Mouse (Mus musculus) retina, adult 2 months (tissue): ENCODE data around the gene Nsmce1.
A peak's percentile ranks its signal among the peaks of the same experiment; 100 is the strongest.

Experiments used
- DNase-seq: peaks from one replicate; pipeline ENCODE4 v3.0.0-alpha.2; 2012; ENCODE audit warnings: low read depth, low spot score

The Nsmce1 gene

GRCm38 (mm10) chr7:125489636-125490035 is 1.8 kb downstream of the Nsmce1 start:
- no peak for DNase-seq

GRCm38 (mm10) chr7:125488706-125489105 is 2.7 kb downstream of the Nsmce1 start:
- DNase-seq, result no peak

GRCm38 (mm10) chr7:125487126-125487525 is 4.3 kb downstream of the Nsmce1 start:
- DNase-seq, result no peak

GRCm38 (mm10) chr7:125486121-125486630 is 5.2 kb downstream of the Nsmce1 start:
- no peak for DNase-seq

GRCm38 (mm10) chr7:125484791-125485190 is 6.6 kb downstream of the Nsmce1 start:
- DNase-seq, result no peak

- no peak for DNase-seq
Observed at GRCm38 (mm10) chr7:125482886-125483285, 8.5 kb downstream of the Nsmce1 start.

GRCm38 (mm10) chr7:125482339-125482738 is 9.1 kb downstream of the Nsmce1 start:
- no peak for DNase-seq

GRCm38 (mm10) chr7:125480518-125480917 is 10.9 kb downstream of the Nsmce1 start:
- DNase-seq, result no peak

GRCm38 (mm10) chr7:125478391-125478984 is 12.9 kb downstream of the Nsmce1 start:
- no peak for DNase-seq

- no peak for DNase-seq
Observed at GRCm38 (mm10) chr7:125475601-125476251, 15.7 kb downstream of the Nsmce1 start.

- no peak for DNase-seq
Observed at GRCm38 (mm10) chr7:125474535-125474934, 16.9 kb downstream of the Nsmce1 start.

- DNase-seq, result peak; percentile 45
Observed at GRCm38 (mm10) chr7:125471991-125472741, 19.2 kb downstream of the Nsmce1 start.

GRCm38 (mm10) chr7:125470901-125471300 is 20.5 kb downstream of the Nsmce1 start:
- no peak for DNase-seq

GRCm38 (mm10) chr7:125469937-125470336 is 21.5 kb downstream of the Nsmce1 start:
- peak; percentile 45 for DNase-seq

- no peak for DNase-seq
Observed at GRCm38 (mm10) chr7:125462200-125462599, 29.2 kb downstream of the Nsmce1 start.

- no peak for DNase-seq
Observed at GRCm38 (mm10) chr7:125453671-125454070, 37.7 kb downstream of the Nsmce1 start.

- no peak for DNase-seq
Observed at GRCm38 (mm10) chr7:125451078-125451477, 40.3 kb downstream of the Nsmce1 start.

GRCm38 (mm10) chr7:125450678-125451077 is 40.7 kb downstream of the Nsmce1 start:
- DNase-seq, result no peak

- peak; percentile 87 for DNase-seq
Observed at GRCm38 (mm10) chr7:125444464-125445401, 46.7 kb downstream of the Nsmce1 start, which contains the start of gene Kdm8. Kdm8 (plus strand) TSS chr7:125444676.

- DNase-seq, result no peak
Observed at GRCm38 (mm10) chr7:125444076-125444463, 47.3 kb downstream of the Nsmce1 start.

- no peak for DNase-seq
Observed at GRCm38 (mm10) chr7:125442323-125442722, 49.1 kb downstream of the Nsmce1 start.
